Mouse (Mus musculus): ENCODE results near the gene 4933430I17Rik.
"Not testable (repeated sequence)": the region's sequence is repeated elsewhere in the genome, so short reads cannot be mapped to it uniquely, and the experiment has no call there.

4933430I17Rik gene

DNA sequence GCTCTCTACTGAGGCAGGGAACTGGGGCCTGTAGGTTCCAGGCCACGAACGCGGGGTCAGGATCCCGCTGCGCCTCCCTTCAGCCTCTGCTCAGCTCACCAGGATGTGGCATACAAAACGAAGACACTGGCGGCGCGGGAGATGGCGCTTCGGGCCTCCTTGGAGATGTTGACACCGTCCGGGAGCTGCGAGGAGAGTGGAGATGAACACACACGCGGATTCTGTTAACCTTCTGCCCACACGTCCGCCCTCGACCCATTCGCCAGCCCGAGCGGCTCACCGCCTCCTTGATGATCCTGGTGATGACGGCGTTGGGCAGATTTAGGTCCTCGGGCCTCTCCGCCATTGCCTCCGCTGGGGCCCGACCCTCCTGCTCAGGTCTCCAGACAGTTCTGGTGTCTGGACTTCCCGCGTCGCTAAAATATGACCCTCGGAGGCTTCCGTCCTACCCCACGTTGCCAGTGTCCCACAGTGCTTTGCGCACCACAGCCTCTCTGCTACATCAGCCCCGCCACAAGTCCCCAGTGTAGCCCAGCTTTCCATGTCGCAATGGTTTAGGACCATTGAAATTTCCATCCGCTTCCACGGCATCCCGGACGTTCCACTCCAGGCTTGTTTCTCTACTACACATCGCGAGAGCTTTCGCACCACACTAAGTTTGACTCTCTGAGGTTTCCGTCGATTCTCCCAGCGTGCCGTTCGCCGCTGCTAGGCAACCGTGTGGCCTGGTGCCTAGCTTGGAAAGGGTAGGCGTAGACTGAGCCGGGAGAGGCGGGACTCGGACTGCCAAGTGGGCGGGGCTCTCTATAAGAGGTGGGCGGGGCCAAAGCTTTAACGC lies at the start of gene 4933430I17Rik, which contains the start of gene Pole3:
TSS of gene 4933430I17Rik (plus strand) at position 719 of the 838 bp plus-strand sequence.
TSS of gene Pole3 (minus strand) at position 418 of the 838 bp plus-strand sequence.
- peak; percentile 97 to 98 for DNase-seq

DNA sequence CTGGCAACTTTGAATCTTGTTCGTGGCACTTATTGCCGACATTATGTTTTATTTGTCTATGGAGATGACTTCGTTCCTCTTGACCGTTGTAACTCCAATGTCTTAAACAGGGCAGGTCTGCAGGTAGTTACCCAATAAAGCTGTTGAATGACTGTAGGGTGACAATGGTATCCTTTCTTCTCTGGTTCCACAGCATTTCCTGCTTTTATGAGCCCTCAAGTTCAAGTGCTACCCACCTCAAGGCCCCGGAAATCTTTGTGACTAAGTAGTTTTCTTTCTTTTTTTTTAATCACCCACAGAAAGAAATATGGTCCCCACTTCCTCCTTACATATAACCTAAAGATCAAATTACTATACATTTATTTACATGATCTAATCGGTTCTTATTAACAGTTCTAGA lies 49.4 kb upstream of the 4933430I17Rik start:
- DNase-seq = no peak

DNA sequence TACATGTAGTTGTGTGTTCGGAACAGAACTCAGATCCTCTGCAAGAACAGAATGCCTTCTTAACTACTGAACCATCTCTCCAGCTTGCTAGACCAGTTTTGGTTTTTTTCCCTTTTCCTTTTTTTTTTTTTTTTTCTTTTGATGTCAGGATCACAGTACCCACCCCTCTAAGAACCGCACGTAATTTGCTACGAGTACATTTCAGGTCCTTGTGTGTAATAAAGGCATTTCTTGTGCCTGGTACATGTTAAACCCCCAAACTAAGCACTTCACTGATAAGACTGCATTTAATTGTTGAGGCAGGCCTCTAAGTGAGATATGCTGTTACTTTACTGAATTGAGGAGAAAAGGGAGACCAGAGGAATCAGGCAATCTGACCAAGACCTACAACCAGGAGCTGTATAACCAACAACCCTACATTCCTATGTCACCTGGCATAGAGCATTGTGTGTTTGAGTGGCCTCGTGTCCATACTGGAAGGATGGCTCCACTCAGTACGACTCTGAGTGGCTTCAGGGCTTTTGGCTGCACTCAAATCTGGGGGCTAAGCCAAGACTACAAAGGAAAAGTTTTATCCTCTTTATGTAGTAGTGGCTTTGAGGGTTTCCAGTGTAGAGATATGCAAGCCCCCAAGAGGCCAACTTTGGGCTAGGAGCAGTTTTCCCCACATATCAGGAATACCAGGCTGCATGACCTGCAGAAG lies 47.5 kb upstream of the 4933430I17Rik start:
- no peak for DNase-seq

DNA sequence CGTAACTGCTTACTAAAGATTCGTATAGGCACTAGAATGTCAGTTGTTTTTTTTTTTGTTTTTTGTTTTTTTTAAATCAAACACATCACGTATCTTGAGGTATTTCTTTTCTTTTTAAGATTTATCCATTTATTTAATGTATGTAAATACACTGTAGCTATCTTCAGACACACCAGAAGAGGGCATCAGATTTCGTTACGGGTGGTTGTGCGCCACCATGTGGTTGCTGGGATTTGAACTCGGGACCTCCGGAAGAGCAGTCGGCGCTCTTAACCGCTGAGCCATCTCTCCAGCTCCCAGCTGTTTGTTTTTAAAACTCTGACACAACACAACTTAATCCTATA lies 45.6 kb upstream of the 4933430I17Rik start:
- DNase-seq = not testable (repeated sequence)

DNA sequence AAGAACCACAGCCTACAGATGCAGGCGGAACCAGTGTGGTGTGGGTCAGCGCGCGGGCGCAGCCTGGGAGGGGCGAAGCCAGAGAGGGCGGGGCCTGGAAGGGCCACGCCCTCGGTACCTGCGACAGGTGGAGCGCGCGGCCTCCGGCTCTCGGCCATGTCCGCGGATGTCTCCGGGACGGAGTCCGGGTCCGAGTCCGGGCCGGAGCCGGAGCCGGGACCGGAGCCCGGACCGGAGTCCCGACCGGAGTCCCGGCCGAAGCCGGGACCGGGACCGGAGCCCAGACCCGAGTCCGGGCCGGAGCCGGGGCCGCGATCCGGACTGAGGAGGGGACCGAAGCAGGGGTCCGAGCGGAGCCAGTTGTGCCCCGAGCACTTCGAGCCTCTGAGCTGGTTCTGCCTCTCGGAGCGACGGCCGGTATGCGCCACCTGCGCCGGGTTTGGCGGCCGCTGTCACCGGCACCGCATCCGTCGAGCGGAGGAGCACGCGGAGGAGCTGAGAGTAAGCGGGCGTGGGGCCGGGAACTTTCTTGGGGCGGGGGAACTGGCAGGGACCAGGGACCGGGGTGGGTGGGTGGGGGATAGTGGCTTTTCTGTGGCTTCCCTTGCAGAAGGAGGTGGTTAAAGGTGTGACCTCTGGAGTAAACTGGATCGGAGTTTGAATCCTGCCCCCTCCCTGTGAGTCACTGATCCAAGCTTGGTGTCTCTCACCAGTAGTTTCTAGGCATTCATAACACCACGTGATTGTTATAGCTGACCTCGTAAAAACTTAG lies 45.0 kb upstream of the 4933430I17Rik start, which contains the start of gene Bspry:
TSS of gene Bspry (plus strand) at position 117 of the 772 bp plus-strand sequence.
- DNase-seq = peak; percentile 39 to 62

DNA sequence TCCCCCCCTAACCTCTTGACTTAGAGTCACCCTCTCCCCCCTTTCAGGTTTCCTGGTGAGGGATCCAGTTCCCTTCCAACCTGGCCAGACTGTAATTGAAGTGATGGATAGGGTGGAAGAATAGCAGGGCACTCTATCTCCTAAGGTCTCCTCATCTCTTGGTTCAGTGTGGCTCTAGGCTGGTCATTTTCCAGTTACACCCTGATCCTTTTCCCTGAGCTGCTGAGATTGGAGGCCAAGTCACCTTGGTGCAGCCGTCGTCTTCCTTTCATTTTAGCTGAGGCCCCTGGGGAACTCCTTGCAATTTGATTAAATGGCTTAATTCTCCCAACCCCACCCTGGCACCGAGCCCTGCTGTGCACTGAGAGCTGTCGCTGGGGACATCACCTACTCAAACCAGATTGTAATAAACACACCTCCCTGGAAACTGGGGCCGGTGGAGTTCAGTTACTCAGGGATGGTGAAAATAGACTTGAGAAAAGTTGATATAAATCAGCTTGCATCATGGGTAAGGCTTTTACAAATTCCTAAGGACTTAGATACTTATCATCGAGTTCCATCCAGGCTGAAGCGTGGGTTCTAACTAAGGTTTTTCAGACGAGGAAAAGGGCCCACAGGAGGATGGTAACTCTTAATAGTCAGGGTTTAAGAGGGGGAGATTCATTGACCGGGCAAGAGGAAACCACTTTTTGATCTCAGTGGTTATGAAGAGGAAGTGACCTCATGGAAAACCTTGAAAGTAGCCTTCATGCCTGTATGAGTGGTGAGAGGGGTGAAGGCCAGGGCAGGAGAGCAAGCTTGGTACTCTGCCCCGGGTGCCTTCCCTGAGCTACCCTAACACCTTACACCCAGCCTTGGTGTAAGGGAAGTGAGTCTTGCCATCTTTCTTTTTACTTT lies 44.2 kb upstream of the 4933430I17Rik start:
- DNase-seq = no peak

DNA sequence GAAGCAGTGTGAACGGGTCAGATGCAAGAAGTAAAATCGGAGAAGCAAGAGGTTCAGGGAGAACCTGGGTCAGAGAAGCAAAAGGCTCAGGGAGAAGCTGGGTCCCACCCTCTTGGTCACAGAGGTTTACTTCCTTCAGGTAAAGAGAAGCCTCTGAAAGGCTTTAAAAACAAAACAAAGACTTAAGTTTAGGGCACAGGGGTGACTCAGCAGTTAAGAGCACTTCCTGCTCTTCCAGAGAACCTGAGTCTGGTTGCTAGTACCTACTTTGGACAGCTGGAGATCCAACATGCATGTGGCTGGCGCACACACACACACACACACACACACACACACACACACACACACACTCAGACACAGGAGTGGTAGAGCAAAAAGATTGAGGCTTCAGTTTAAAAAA lies 40.2 kb upstream of the 4933430I17Rik start:
- DNase-seq = no peak

DNA sequence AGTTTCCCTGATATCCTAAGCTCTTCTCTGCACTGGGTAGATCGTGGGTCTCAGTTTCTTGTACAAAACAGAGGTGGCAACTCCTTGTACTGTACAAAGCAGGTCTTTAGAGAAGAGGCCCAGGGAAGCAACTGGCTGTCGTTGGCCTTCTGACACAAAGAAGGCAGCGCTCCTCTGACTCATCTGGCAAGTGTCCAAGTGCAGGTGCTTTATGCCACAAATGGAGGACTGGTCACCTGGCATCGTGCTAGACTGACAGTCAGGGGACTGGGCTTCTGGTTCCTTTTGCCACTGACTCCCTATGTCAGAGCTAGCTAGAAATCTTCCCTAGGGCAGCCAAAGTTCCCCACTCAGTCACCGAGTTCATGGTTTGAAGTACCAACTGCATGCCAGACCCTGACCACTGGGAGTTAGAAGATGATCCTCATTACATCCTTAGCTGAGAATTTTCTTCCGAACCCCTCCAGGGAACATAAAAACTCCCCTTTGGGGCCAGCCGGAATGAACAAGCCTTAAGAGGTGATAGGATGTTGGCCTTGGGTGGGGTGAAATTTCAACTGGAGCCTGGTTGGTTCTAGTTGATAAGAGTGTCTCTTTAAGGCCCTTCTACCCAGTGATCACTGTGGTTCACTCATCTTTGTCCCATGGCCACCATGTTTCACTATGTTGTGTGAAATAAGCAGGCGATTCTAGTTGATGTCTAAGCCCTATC lies 39.6 kb upstream of the 4933430I17Rik start:
- DNase-seq = peak in 1 of 2 experiments; percentile 62

DNA sequence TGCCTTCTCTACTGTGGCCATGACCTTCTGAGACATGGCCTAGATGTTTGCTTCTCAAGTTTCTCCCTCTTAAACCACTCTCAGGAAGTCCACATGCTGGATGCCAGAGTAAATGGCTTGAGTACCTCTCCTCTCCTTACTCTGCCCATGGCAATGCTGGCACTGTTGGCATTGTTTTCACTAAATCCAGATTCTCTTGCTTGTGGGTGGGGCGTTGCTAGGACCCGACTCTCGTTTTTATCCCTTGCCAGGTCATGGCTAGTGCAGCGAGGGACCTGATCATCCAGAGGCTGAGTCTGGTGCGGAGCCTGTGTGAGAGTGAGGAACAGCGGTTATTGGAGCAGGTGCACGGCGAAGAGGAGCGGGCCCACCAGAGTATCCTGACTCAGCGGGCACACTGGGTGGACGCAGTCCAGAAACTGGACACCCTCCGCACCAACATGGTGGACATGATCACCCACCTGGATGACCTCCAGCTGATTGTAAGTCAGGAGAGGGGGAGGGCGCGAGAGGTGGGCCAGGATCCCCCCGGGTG lies 38.9 kb upstream of the 4933430I17Rik start:
- DNase-seq = no peak

DNA sequence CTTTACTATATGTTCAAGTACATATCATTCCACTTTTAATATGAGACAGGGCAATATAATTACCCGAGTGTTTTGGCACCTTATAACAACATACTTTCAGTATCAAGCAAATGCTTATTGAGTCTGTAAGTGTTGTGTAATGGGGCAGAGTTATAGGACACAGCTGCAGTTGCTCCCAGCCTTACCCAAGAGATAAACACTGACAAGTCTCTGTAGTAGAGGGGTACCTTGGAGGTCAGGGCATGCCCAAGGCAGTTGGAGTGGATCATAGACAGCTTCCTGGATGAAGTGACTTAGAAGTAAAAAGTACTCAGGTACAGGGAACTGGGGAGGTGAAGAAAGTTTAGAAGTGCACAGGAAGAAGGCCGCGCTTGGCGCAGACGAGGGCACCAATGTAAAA lies 38.0 kb upstream of the 4933430I17Rik start:
- no peak for DNase-seq

DNA sequence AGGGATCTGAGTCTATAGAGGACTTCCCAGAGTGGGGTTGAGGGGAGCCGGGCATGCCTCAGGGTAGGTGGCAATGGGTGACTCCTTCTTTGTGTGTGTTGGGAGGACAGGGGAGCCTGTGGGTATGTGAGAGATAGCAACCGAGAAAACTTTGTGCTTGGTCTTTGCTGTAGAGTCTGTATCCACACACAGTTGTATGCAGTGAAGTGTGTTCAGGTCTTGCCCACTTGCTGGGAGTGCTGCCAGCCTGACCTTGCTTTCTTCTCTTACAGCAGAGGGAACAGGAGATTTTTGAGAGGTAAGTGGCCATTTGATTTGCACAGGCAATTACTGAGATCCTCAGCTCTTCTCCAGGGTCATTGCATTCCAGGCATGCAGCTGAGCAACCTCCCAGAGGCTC lies 37.3 kb upstream of the 4933430I17Rik start:
- no peak for DNase-seq

DNA sequence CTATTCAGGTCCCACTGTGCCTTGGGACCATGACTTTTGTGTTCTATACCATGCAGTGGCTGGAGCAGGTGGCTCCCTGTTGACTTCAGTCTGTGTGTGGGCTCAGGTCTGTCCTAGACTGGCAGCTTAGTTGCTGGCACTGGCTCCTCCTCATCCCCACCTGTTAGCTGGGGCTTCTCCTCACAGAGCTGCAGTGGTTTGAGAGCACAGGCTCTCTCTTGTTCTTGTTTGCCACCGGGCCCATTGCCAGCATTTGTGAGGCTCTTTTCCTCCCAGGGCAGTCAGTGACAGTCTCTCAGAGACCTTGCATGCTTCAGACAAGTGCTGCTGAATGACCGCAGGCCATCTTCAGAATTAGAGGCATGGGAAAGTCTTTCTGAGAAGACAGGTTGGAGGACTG lies 32.5 kb upstream of the 4933430I17Rik start:
- peak in 1 of 2 experiments; percentile 38 for DNase-seq

DNA sequence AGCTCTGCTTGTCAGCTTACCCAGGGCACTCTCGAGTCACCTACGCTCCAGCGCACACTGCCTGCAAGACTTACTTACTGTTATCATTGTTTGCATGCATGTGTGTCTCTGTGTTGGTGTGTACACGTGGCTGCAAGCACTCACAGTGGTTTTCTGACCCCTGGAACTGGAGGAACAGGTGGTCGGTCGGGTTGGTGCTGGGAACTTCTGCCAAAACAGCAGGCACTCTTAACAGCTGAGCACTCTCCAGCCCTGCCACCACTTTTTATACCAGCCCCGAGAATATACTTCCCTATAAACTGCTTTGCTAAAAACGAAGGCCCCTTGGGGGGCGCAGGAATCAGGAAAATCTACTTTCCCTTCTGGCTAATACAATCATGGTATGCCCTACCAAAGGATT lies 30.9 kb upstream of the 4933430I17Rik start:
- no peak for DNase-seq

DNA sequence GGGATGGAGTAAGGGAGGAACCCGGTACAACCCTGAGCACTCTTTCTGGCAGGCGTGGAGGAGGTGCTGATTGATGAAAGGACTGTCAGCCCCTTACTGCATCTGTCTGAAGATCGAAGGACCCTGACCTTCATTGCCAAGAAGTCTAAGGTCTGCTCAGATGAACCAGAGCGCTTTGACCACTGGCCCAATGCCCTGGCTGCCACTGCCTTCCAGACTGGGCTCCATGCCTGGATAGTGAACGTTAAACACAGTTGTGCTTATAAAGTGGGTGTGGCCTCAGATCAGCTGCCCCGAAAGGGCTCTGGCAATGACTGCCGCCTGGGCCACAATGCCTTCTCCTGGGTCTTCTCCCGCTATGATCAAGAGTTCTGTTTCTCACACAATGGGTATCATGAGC lies 29.2 kb upstream of the 4933430I17Rik start:
- DNase-seq = no peak

DNA sequence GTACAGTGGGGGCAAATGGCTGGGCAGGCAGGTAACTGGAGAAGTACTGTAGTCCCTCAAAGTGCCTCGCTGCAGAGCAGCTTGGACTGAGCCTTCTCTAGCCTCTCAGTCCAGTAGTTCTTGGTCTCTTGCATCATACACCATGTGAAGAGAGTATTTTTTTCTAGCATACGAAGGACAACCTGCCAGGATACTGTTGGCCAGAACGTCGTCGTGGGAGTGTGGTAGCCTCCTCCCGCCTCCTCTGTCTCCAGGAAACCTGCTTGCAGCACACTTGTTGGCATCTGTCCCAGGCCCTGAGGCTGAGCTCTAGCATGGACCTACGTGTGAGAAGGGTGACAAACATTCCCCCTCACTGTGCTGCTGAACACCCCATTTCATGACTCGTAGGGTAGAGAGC lies 28.4 kb upstream of the 4933430I17Rik start:
- DNase-seq = peak; percentile 45 to 73

DNA sequence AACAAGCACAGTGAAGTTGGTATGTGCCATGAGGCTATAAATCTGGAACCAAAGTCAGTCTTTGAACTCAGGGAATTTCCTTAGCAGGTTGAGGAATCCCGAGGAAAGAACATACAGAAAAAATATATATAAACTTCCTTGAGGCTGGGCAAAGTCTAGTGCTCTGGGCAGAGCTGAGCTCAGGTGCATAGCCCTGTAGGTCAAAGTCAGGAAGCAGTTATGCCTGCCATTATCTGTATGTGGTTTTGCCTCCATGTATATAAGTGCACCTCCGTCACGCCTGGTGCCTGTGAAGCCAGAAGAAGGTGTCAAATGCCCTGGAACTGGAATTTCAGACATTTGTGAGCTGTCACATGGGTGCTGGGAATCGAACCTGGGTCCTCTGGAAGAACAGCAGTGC lies 24.4 kb upstream of the 4933430I17Rik start:
- DNase-seq = no peak

DNA sequence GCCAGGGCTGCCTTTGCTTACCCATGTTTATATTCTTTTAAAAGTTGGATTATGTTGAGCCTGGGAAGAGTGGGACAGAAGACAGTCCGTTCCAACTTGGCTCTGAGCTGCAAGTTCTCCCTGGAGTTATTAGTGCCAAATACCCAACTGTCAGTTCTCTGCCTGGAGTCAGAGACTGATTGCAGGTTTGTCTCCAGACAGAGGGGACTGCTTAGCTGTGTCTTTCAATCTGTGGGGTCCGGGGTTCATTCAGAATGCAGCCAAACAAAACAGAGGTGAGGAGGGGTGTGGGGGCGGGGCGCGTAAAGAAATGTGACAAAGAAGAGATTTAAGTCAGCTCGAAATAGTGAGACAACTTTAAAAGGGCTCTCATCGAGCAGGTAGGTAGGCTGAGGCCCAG lies 23.6 kb upstream of the 4933430I17Rik start:
- DNase-seq = peak in 1 of 2 experiments; percentile 41

DNA sequence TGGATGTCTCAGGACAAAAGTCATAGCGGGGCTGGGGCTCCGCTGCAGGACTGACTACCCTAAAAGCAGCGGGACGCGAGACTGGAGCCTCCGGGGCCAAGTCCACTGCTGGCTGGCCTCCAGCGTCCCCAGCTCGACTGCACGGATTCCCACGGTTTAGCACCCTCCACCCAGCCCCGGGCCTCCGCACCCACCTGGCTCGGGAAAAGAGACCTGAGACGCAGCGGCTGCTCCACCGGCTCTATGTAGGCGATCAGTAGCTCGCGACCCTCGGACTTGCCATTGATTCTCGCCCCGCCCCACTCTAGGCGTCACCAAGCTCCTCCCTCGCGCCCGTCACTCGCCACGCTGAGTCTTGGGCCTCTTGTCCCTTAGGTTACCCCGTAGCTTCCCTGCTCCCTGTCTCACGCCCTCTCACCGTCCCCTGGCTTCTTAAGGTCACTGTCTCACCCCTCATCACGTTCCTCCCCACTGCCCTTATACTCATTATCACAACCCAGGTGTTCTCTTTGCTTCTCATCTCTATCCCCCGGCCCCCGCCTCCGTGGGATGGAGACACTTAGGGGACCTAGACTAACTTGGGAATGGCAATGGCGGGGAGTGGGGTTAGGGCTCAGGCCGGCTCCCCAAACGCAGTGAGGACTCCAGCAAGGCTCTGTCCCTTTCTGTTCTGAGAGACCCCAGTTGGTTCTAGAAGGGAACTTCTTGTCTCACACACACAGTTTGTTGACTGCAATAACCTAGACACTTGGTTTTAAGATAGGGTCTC lies 23.0 kb upstream of the 4933430I17Rik start:
- DNase-seq = peak; percentile 92 to 94

DNA sequence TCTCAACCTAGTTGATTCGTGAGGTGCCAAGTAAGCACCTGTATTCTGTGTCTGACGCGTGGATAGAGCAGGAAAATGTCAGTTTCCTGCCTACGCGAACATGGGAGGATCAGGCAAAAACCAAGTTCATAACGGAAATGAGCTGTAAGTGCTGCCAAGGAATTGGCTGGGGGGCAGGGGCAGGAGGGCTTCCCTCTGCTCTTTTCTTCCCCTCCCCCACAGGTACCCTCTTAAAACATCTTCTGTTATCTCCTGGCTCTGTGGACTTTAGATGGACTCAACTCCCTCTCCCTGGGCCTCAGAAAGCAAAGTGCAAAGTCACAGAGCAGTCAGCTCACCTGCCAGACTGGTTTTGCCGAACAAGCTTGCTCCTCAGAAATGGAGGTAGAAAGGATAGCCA lies 22.2 kb upstream of the 4933430I17Rik start:
- DNase-seq = no peak

DNA sequence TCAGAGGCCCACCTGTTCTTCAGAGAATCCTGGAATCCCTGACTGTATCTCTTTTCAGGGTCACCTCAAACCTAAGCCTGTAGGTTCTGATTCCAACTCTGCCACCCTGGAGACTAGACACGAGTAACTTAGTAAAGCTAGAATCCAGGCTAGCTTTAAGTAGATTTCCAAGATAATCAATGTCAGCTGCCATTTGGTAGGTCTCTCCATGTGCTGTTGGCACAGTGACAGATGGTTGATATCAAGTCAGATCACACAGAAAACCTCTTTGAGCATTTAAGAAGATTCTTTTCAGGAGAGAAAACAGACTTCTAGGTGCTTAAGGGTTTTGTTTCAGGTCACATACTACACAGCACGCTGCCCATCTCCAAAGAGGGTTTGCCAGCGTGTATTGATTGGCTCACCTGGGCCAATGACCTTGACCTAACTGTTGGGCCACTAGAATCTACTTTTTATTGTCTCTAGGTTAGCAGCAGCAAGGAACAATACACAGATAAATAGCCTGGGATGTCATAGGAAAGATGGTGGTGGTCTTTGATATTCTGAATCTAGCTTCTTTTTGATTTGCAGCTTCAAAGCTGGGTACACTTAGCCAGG lies 21.7 kb upstream of the 4933430I17Rik start, which contains the start of gene Hdhd3:
TSS of gene Hdhd3 (minus strand) at position 94 of the 597 bp plus-strand sequence.
- no peak for DNase-seq

All from cerebellum, postnatal 25 days (tissue).